Mouse (Mus musculus) forebrain, embryonic 15.5 days (tissue): ENCODE results near the gene Fgg. TPM values are rescaled to one million over a fixed set of nuclear protein-coding genes. Genes with fewer than 3 reads are reported as not detected.
A peak's percentile ranks its signal among the peaks of the same experiment; 100 is the strongest.

Experiments used
- ATAC-seq: fragments of 200-750 bp; cut with Nextera tagmentation; replicated peaks from 2 replicates; pipeline ENCODE4 v1.8.0; 2017; ENCODE audit warnings: mild to moderate bottlenecking, moderate TSS enrichment, moderate library complexity
- H3K27ac ChIP-seq: fragments of 300-500 bp; sonication (generic); replicated peaks from 2 replicates; pipeline ENCODE4 v1.5.1; 2015; ENCODE audit warnings: mild to moderate bottlenecking, inconsistent platforms
- H3K27me3 ChIP-seq: fragments of 300-500 bp; sonication (generic); 2 replicates; pipeline ENCODE4 v1.6.1; 2015; ENCODE audit warnings: inconsistent platforms
- H3K36me3 ChIP-seq: fragments of 300-500 bp; sonication (generic); 2 replicates; pipeline ENCODE4 v1.6.1; 2015; ENCODE audit warnings: mild to moderate bottlenecking, inconsistent platforms
- H3K4me1 ChIP-seq: fragments of 300-500 bp; sonication (generic); 2 replicates; pipeline ENCODE4 v1.6.1; 2015; ENCODE audit warnings: inconsistent platforms
- H3K4me2 ChIP-seq: fragments of 300-500 bp; sonication (generic); replicated peaks from 2 replicates; pipeline ENCODE4 v1.6.1; 2015; ENCODE audit warnings: mild to moderate bottlenecking, inconsistent platforms
- H3K4me3 ChIP-seq: fragments of 300-500 bp; sonication (generic); 2 replicates; pipeline ENCODE4 v1.5.1; 2015; ENCODE audit warnings: mild to moderate bottlenecking, inconsistent platforms
- H3K9ac ChIP-seq: fragments of 300-500 bp; sonication (generic); replicated peaks from 2 replicates; pipeline ENCODE4 v1.6.1; 2015; ENCODE audit warnings: mild to moderate bottlenecking, inconsistent platforms
- H3K9me3 ChIP-seq: fragments of 300-500 bp; sonication (generic); 2 replicates; pipeline ENCODE4 v1.6.1; 2016; ENCODE audit warnings: inconsistent platforms
- WGBS: fragments of 180-500 bp; shearing (Covaris S2); methylation state at CpG from one replicate; pipeline ENCODE4 v1.1.7; 2015; ENCODE audit warnings: mixed read lengths; 5-methylcytosine and 5-hydroxymethylcytosine counted together
- polyA plus RNA-seq: library from polyadenylated mRNA; unstranded; fragments of >200 nt; fragmentation: Nextera tagmentation; extraction: Ambion mirVana; gene quantifications from 2 replicates; pipeline ENCODE4 v1.2.1, GENCODE M21; 2015

Fgg gene
- polyA plus RNA-seq = 2.9 TPM in 1 of 2 replicates, not detected in the other

DNA sequence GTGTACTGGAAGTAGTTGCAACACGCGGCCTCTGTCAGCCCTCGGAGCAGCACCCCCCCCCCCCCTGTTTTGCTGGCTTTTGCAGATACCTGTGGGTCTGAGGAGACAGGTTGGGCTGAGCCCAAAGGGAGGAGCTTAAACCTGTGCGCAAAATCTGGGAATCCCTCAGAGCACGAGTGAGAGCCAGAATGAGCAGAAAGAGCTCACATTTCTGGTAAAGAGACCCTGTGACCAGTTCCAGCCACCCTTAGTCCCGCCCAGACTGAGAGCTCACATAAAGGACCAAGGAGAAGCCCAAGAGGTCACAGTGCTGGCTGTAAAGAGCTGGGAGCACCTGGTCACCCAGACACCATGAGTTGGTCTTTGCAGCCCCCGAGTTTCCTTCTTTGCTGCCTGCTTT lies at the start of gene Fgg:
Gene Fgg (plus strand): TSS at position 168 of the 400 bp plus-strand sequence.
- no peak for ATAC-seq
- Histone ChIP-seq H3K27ac (no peak within 1 kb of the TSS), H3K36me3 (no peaks in the 10 kb centered on the region), H3K9ac (no peak within 1 kb of the TSS), H3K4me3 (no peak within 1 kb of the TSS), H3K9me3 (no peaks in the 10 kb centered on the region), H3K4me2 (no peak within 1 kb of the TSS), H3K4me1 (no peaks in the 10 kb centered on the region), H3K27me3 (no peaks in the 10 kb centered on the region)
- 60% methylated on average over 7 of the region's 7 CpGs for WGBS

- no peaks in the 10 kb centered on the region for H3K27me3 ChIP-seq
- H3K4me3 ChIP-seq = no peak overlapping the region
- H3K4me1 ChIP-seq = no peaks in the 10 kb centered on the region
- no peak for ATAC-seq
- H3K9ac ChIP-seq = no peak overlapping the region
- no peaks in the 10 kb centered on the region for H3K9me3 ChIP-seq
- WGBS = 83% methylated on average over 3 of the region's 3 CpGs
- H3K27ac ChIP-seq = no peak overlapping the region
- H3K36me3 ChIP-seq = no peaks in the 10 kb centered on the region
- no peak overlapping the region for H3K4me2 ChIP-seq
These were observed 36.5 kb upstream of the Fgg start for GRCm38 (mm10) chr3:82971046-82971445.

DNA sequence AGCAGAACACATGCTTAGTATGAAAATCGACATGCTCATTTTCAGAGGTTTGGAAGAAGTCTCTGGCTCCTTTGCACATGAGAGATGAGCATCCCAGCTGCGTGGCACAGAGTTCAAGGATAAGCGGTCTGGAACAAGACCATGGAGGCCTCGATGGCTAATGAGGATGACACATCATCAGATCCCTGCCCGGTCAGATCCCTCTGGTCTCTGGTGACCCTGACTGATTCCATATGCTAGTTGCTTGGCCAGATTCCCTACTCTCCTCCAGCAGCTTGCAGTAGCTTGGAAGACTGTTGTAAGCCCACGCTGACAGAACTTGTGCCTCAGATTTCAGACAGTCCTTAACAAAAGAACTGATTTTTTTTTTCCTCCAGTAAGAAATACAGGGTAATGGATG lies 26.7 kb upstream of the Fgg start:
- H3K36me3 ChIP-seq = no peaks in the 10 kb centered on the region
- H3K4me3 ChIP-seq = no peak overlapping the region
- no peak overlapping the region; the same call in 1 of the 2 replicates for H3K27ac ChIP-seq
- H3K9me3 ChIP-seq = no peaks in the 10 kb centered on the region
- H3K4me1 ChIP-seq = no peaks in the 10 kb centered on the region
- ATAC-seq = no peak
- no peak overlapping the region for H3K4me2 ChIP-seq
- H3K27me3 ChIP-seq = no peaks in the 10 kb centered on the region
- no peak overlapping the region for H3K9ac ChIP-seq
- 82% methylated on average over 6 of the region's 6 CpGs for WGBS

DNA sequence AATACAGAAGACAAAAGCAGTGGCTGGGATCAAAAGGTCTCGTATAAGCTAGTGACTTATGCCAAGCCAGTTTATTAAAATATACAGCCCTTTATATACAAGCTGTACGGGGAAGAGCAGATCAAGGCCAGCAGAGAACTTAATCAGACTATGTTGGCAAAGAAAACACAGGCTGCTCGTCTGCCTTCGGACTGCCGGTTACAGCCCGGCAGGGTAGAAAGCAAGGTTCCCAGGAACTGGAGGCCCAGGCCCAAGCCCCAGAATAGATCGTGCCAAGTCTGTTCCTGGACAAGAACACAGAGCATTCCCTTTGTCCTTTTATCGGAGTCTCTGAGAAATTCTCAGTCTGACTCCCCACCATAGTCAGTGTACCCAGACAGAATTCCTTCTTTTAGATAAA lies 25.7 kb upstream of the Fgg start:
- no peaks in the 10 kb centered on the region for H3K9me3 ChIP-seq
- H3K4me2 ChIP-seq = no peak overlapping the region
- H3K4me1 ChIP-seq = no peaks in the 10 kb centered on the region
- no peaks in the 10 kb centered on the region for H3K27me3 ChIP-seq
- ATAC-seq = no peak
- 73% methylated on average over 8 of the region's 8 CpGs for WGBS
- H3K9ac ChIP-seq = no peak overlapping the region
- no peak overlapping the region for H3K27ac ChIP-seq
- H3K4me3 ChIP-seq = no peak overlapping the region
- no peaks in the 10 kb centered on the region for H3K36me3 ChIP-seq

DNA sequence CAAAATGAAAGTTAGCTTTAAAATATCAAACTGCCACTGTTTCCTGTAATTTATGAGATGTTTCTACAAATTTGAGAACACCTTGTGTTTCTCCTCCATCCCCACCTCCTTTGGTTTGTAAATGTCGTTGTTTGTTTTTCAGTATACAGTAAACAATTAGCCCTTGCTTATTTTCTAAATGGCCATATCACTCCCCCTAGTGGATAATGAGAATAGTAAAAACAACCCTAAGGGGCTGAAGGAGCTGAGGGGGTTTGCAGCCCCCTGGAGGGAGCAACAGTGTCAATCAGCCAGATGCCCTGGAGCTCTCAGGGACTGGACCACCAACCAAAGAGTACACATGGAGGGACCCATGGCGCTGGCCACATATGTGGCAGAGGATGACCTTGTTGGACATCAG lies 22.7 kb upstream of the Fgg start:
- no peaks in the 10 kb centered on the region for H3K27me3 ChIP-seq
- no peaks in the 10 kb centered on the region for H3K4me1 ChIP-seq
- no peak overlapping the region for H3K9ac ChIP-seq
- no peaks in the 10 kb centered on the region for H3K9me3 ChIP-seq
- no peak overlapping the region for H3K4me2 ChIP-seq
- no peak for ATAC-seq
- H3K36me3 ChIP-seq = no peaks in the 10 kb centered on the region
- 80% methylated on average over 2 of the region's 2 CpGs for WGBS
- no peak overlapping the region for H3K4me3 ChIP-seq
- no peak overlapping the region for H3K27ac ChIP-seq

DNA sequence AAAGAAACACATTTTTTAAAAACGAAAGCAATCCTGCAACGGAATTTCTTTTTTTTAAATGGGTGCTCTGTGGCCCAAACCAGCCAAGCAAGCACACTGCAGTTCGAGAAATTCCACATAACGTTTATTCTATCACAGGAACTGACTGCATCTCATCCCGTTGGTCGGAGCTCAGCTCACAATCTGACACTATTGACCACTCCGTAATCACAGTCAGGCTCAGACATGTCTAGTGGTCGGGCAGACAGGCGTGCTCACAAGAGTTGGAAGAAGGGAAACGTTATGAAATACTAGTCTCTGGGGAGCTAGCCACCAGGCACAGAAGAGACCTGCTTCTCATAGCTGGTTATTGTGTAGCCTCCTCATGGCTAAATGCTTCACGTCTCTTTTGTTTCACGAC lies 15.6 kb upstream of the Fgg start:
- Histone ChIP-seq H3K4me2 (no peak overlapping the region), H3K27me3 (no peaks in the 10 kb centered on the region), H3K9ac (no peak overlapping the region), H3K4me1 (peaks cover 6% of the 10 kb centered on the region), H3K27ac (no peak overlapping the region), H3K4me3 (no peak overlapping the region), H3K36me3 (no peaks in the 10 kb centered on the region), H3K9me3 (no peaks in the 10 kb centered on the region)
- 86% methylated on average over 12 of the region's 12 CpGs for WGBS
- ATAC-seq = no peak

DNA sequence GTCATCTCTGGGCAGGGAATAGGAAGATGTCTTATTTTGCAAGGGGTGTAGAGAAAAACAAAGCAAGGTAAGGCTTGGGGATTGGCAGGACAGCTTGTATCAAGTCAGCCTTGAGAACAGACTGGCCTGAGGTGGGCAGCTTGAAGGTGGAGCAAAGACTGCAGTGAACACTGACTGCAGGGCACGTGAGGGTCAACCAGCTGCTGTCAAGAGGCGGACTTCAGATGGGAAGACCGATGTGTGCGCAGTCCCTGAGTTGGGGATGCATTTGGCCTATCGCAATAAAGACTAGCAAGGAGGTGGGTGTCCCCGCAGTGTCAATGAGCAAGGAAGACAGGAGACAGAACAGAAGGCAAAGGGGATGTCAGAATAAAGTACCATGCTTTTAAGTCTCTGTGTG lies 14.6 kb upstream of the Fgg start:
- H3K4me2 ChIP-seq = no peak overlapping the region
- H3K27ac ChIP-seq = no peak overlapping the region
- no peaks in the 10 kb centered on the region for H3K27me3 ChIP-seq
- H3K9me3 ChIP-seq = no peaks in the 10 kb centered on the region
- no peak overlapping the region for H3K9ac ChIP-seq
- no peaks in the 10 kb centered on the region for H3K36me3 ChIP-seq
- ATAC-seq = no peak
- 97% methylated on average over 6 of the region's 6 CpGs for WGBS
- no peak overlapping the region for H3K4me3 ChIP-seq
- H3K4me1 ChIP-seq = peaks cover 6% of the 10 kb centered on the region

GRCm38 (mm10) chr3:82995368-82995767 lies 12.2 kb upstream of the Fgg start:
- no peak overlapping the region for H3K27ac ChIP-seq
- no peaks in the 10 kb centered on the region for H3K36me3 ChIP-seq
- H3K4me3 ChIP-seq = peak overlapping the region; percentile 25
- H3K9me3 ChIP-seq = no peaks in the 10 kb centered on the region
- peak; percentile 27; the same call in 1 of the 2 replicates for ATAC-seq
- H3K4me1 ChIP-seq = peaks cover 9% of the 10 kb centered on the region
- H3K9ac ChIP-seq = no peak overlapping the region; the same call in 1 of the 2 replicates
- WGBS = 2% methylated on average over 24 of the region's 24 CpGs
- peak overlapping the region; percentile 43 for H3K4me2 ChIP-seq
- H3K27me3 ChIP-seq = no peaks in the 10 kb centered on the region

GRCm38 (mm10) chr3:82996656-82997055 lies 10.9 kb upstream of the Fgg start:
- H3K9ac ChIP-seq = no peak overlapping the region
- H3K4me2 ChIP-seq = no peak overlapping the region
- no peaks in the 10 kb centered on the region for H3K9me3 ChIP-seq
- H3K4me1 ChIP-seq = peaks cover 9% of the 10 kb centered on the region
- no peaks in the 10 kb centered on the region for H3K27me3 ChIP-seq
- no peak overlapping the region for H3K27ac ChIP-seq
- no peak overlapping the region for H3K4me3 ChIP-seq
- WGBS = 71% methylated on average over 3 of the region's 3 CpGs
- H3K36me3 ChIP-seq = no peaks in the 10 kb centered on the region
- no peak for ATAC-seq

DNA sequence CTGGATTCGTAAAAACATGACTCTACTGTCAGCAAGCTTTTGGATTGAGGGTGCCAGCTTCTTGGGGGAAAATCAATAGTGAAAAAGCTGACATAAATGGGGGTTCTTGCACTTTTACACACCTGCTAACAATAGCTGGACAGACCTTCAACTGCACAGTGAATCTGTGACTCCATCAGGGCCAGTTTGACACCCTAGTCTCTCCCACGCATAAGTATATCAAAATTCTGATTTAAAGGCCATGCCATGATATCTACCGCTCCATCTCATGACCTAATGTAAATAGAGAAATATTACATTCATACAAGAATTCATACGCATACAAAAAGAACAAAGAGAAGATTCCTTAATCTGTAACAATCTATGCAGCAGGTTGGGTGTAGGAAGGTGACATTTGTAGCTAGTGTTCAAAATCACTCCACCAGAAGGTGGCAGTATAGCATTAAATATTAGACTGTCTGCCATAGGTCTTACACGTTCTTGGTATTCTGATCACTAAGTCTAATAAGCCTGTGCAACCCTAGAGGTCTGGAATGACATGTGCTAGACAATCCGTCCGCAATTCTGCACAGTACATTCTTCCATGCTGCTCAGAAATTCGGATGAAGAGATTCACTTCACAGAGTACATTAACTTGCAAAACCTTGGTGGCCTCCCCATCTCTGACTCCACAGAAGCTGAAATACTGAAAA lies 8.6 kb upstream of the Fgg start:
- Histone ChIP-seq H3K4me1 (peaks cover 9% of the 10 kb centered on the region), H3K27me3 (no peaks in the 10 kb centered on the region), H3K27ac (no peak overlapping the region), H3K36me3 (no peaks in the 10 kb centered on the region), H3K9me3 (no peaks in the 10 kb centered on the region), H3K9ac (no peak overlapping the region), H3K4me3 (no peak overlapping the region), H3K4me2 (no peak overlapping the region)
- ATAC-seq = peak; percentile 93
- 25% methylated on average over 8 of the region's 8 CpGs for WGBS

GRCm38 (mm10) chr3:82999995-83000394 lies 7.5 kb upstream of the Fgg start:
- Histone ChIP-seq H3K4me1 (peaks cover 9% of the 10 kb centered on the region), H3K27me3 (no peaks in the 10 kb centered on the region), H3K9me3 (no peaks in the 10 kb centered on the region), H3K36me3 (no peaks in the 10 kb centered on the region), H3K27ac (no peak overlapping the region), H3K9ac (no peak overlapping the region), H3K4me3 (no peak overlapping the region), H3K4me2 (no peak overlapping the region)
- no peak for ATAC-seq
- WGBS = 89% methylated on average over 9 of the region's 9 CpGs

DNA sequence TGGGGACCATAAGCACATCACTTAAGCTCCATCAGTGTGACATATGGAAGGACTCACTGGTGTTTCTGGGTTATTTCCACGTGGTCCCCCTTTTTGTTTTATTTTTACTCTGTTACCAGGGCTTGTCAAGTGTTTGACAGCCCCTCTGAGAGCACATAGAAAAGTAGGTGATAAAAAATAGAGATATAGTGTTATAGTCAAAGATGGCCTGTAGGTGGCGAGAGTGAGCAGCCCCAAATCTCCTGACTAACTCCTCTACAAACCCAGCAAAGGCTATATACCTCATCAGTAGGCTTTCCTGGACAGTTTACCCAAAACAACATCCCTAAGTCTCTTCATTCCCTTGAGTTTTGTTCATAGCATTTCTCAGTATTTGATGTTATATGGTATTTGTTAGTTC lies 5.3 kb upstream of the Fgg start:
- 1% methylated on average over 2 of the region's 2 CpGs for WGBS
- Histone ChIP-seq H3K9me3 (no peaks in the 10 kb centered on the region), H3K27ac (no peak overlapping the region), H3K36me3 (no peaks in the 10 kb centered on the region), H3K4me1 (0 out of 2 replicates have a peak, but pooled peaks cover 2% of the 10 kb centered on the region), H3K4me3 (no peak overlapping the region), H3K27me3 (no peaks in the 10 kb centered on the region), H3K4me2 (no peak overlapping the region), H3K9ac (no peak overlapping the region)
- ATAC-seq = no peak

GRCm38 (mm10) chr3:83003068-83003467 lies 4.5 kb upstream of the Fgg start:
- ATAC-seq = no peak
- no peaks in the 10 kb centered on the region for H3K9me3 ChIP-seq
- H3K4me1 ChIP-seq = 0 out of 2 replicates have a peak, but pooled peaks cover 2% of the 10 kb centered on the region
- H3K4me3 ChIP-seq = no peak overlapping the region
- 88% methylated on average over 8 of the region's 8 CpGs for WGBS
- H3K9ac ChIP-seq = no peak overlapping the region
- no peaks in the 10 kb centered on the region for H3K36me3 ChIP-seq
- no peak overlapping the region for H3K27ac ChIP-seq
- no peaks in the 10 kb centered on the region for H3K27me3 ChIP-seq
- no peak overlapping the region for H3K4me2 ChIP-seq
